Mouse (Mus musculus) hindbrain, embryonic 14.5 days (tissue): Measurements from ENCODE around the gene Kcnj5. TPM values are rescaled to one million over a fixed set of nuclear protein-coding genes. Genes with fewer than 3 reads are reported as not detected.
A peak's percentile ranks its signal among the peaks of the same experiment; 100 is the strongest.

Experiments used
- ATAC-seq: fragments of 200-750 bp; cut with Nextera tagmentation; 2 replicates; pipeline ENCODE4 v1.8.0; 2017; ENCODE audit warnings: moderate number of reproducible peaks, mild to moderate bottlenecking, moderate TSS enrichment, moderate library complexity; ENCODE audit not compliant: low FRiP score
- DNase-seq: peaks from one replicate; pipeline ENCODE4 v3.0.0-alpha.2; 2015; ENCODE audit warnings: low spot score
- H3K27ac ChIP-seq: fragments of 300-500 bp; sonication (generic); 2 replicates; pipeline ENCODE4 v1.5.1; 2014; ENCODE audit warnings: mild to moderate bottlenecking, moderate library complexity
- H3K27me3 ChIP-seq: fragments of 300-500 bp; sonication (generic); 2 replicates; pipeline ENCODE4 v1.6.1; 2014; ENCODE audit warnings: mild to moderate bottlenecking, low read length, mixed read lengths; ENCODE audit not compliant: control insufficient read depth, insufficient read depth
- H3K36me3 ChIP-seq: fragments of 300-500 bp; sonication (generic); replicated peaks from 2 replicates; pipeline ENCODE4 v1.6.1; 2014; ENCODE audit not compliant: control insufficient read depth, insufficient read depth
- H3K4me1 ChIP-seq: fragments of 300-500 bp; sonication (generic); replicated peaks from 2 replicates; pipeline ENCODE4 v1.6.1; 2014; ENCODE audit warnings: antibody characterized with exemption, low read length, mixed read lengths; ENCODE audit not compliant: control insufficient read depth, insufficient read depth
- H3K4me2 ChIP-seq: fragments of 300-500 bp; sonication (generic); replicated peaks from 2 replicates; pipeline ENCODE4 v1.6.1; 2014; ENCODE audit warnings: mild to moderate bottlenecking, moderate library complexity
- H3K4me3 ChIP-seq: fragments of 300-500 bp; sonication (generic); replicated peaks from 2 replicates; pipeline ENCODE4 v1.5.1; 2014; ENCODE audit warnings: mild to moderate bottlenecking, low read length
- H3K9ac ChIP-seq: fragments of 300-500 bp; sonication (generic); 2 replicates; pipeline ENCODE4 v1.6.1; 2014
- H3K9me3 ChIP-seq: fragments of 300-500 bp; sonication (generic); 2 replicates; pipeline ENCODE4 v1.6.1; 2016; ENCODE audit warnings: low read length; ENCODE audit not compliant: control insufficient read depth
- WGBS: fragments of 180-500 bp; shearing (Covaris S2); extraction: QIAGEN DNeasy Blood & Tissue Kit; methylation state at CpG from one replicate; pipeline ENCODE4 v1.1.7; 2014; 5-methylcytosine and 5-hydroxymethylcytosine counted together
- polyA plus RNA-seq: library from polyadenylated mRNA; unstranded; fragments of >200 nt; fragmentation: Nextera tagmentation; extraction: Ambion mirVana; gene quantifications from 2 replicates; pipeline ENCODE4 v1.2.1, GENCODE M21; 2014

The Kcnj5 gene
- polyA plus RNA-seq, result 0.28 and 0.60 TPM in 2 replicates

DNA sequence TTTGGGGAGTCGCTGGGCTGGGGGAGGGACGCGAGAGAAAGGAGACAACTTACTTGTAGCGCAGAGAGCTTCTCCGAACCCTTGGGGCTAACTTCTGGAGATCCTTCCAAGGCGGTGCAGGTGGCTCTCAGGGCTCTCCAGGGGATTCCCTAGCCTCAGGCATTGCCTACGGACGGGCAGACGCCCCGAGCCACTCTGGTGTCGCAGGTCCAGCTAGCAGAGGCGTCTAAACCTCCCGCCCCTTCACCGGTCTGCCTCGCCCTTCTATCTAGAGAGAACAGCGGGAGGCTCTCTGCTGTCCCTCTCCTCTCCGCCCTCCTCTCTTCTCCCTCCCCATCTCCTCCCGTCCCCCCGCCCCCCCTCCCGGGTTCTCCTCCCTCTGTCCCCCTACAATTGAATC lies at the start of gene Kcnj5:
Gene Kcnj5 (minus strand): TSS at position 300 of the 400 bp plus-strand sequence.
- ATAC-seq (no peak), DNase-seq (no peak)
- Histone ChIP-seq H3K27ac (no peak within 1 kb of the TSS), H3K4me2 (peak within 1 kb of the TSS; percentile 53), H3K4me3 (peak within 1 kb of the TSS; percentile 25), H3K9ac (peak within 1 kb of the TSS; percentile 16), H3K4me1 (peaks cover 12% of the 10 kb centered on the region; the same call in 1 of the 2 replicates), H3K36me3 (no peaks in the 10 kb centered on the region), H3K9me3 (no peaks in the 10 kb centered on the region), H3K27me3 (peaks cover 42% of the 10 kb centered on the region)
- WGBS, result under 1% methylated on average over 19 of the region's 20 CpGs

DNA sequence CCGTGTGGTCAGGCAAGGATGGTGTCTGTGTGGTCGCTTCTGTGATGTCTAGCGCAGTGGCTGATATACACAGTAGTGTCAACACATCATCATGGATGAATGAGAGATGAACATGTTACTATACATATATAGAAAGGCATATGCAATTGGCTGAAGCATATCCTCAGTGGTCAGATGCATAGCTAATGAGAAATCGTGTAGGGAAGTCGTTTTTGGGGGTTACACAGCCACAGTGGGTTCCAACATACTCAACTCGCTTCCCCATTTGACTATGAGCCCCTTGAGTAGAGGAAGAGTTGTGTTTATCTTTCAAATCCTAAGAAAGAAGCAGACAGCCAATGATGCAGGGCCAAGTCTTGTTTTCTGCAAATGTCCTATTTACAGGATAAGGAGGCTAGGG lies 48.6 kb upstream of the Kcnj5 start:
- no peaks in the 10 kb centered on the region for H3K4me1 ChIP-seq
- no peak for ATAC-seq
- H3K4me3 ChIP-seq, result no peak overlapping the region
- no peak overlapping the region for H3K27ac ChIP-seq
- no peaks in the 10 kb centered on the region for H3K9me3 ChIP-seq
- H3K9ac ChIP-seq, result no peak overlapping the region
- no peak for DNase-seq
- H3K4me2 ChIP-seq, result no peak overlapping the region
- no peaks in the 10 kb centered on the region for H3K36me3 ChIP-seq
- WGBS, result 90% methylated on average over 6 of the region's 6 CpGs
- H3K27me3 ChIP-seq, result no peaks in the 10 kb centered on the region

DNA sequence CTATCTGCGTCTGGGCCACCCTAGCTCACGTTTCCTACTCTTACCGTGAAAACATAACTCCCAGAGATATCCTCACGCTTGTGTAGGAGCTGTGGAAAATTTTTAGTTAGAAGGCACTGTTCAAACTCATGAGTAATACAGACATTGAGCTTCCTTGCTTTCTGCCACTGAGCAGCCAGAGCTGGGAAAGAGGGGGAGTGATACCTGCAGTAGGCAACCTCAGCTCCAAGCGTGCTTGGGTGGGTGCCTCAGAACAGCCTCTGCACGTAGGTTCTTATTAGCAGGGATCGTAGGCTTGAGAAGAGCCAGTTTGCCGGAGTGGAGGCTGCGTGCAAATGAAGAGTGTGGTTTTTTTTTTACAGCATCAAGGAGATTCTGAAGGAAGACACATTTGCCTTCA lies 47.6 kb upstream of the Kcnj5 start:
- Histone ChIP-seq H3K27ac (no peak overlapping the region), H3K4me1 (no peaks in the 10 kb centered on the region), H3K36me3 (no peaks in the 10 kb centered on the region), H3K27me3 (no peaks in the 10 kb centered on the region), H3K4me2 (no peak overlapping the region), H3K9ac (no peak overlapping the region), H3K9me3 (no peaks in the 10 kb centered on the region), H3K4me3 (no peak overlapping the region)
- no peak for ATAC-seq
- WGBS, result 89% methylated on average over 9 of the region's 9 CpGs
- no peak for DNase-seq

DNA sequence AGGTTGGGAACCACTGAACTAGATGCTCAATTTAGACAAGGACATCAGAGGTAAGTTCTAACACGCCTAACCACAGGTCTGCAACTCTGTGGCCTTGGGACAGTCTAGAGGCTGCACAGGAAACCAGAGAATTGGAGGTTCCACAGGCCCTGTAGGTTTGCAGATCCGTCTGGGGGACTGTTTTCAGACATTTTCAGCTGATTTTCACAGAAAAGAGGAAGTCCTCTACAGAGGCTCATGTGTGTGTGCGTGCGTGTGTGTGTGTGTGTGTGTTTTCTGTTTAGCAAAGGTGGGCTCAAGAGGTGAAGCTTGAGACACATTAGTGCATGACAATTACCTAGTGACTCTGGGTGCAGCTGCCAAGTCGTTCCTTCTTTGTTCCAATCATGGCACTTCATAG lies 46.9 kb upstream of the Kcnj5 start:
- Histone ChIP-seq H3K36me3 (no peaks in the 10 kb centered on the region), H3K4me3 (no peak overlapping the region), H3K4me1 (no peaks in the 10 kb centered on the region), H3K27me3 (no peaks in the 10 kb centered on the region), H3K9ac (no peak overlapping the region), H3K9me3 (no peaks in the 10 kb centered on the region), H3K4me2 (no peak overlapping the region), H3K27ac (no peak overlapping the region)
- no peak for DNase-seq
- WGBS, result 82% methylated on average over 5 of the region's 5 CpGs
- ATAC-seq, result no peak

DNA sequence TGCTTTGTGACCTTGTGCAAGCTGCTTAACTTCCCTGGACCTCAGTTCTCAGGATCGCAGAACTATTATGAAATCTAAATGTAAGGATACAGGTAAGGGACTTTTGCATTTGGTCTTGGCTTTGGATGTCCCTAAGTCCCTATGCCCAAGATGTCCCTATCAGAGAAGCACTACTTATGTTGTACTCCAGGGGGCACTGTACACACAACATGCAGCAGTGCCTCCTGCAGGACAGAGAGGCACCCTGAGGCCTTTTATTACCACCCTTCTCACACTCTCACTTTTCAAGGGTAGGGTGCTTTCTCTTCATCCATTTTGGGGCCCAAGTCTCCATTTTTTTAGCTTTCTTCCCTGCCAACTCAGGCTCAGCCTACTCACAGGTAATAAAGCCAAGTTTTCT lies 44.0 kb upstream of the Kcnj5 start:
- Histone ChIP-seq H3K4me2 (no peak overlapping the region), H3K4me3 (no peak overlapping the region), H3K9me3 (no peaks in the 10 kb centered on the region), H3K4me1 (no peaks in the 10 kb centered on the region), H3K27me3 (no peaks in the 10 kb centered on the region), H3K27ac (no peak overlapping the region), H3K9ac (no peak overlapping the region), H3K36me3 (no peaks in the 10 kb centered on the region)
- DNase-seq, result no peak
- ATAC-seq, result no peak
- WGBS, result 97% methylated on average over 1 of the region's 1 CpGs

DNA sequence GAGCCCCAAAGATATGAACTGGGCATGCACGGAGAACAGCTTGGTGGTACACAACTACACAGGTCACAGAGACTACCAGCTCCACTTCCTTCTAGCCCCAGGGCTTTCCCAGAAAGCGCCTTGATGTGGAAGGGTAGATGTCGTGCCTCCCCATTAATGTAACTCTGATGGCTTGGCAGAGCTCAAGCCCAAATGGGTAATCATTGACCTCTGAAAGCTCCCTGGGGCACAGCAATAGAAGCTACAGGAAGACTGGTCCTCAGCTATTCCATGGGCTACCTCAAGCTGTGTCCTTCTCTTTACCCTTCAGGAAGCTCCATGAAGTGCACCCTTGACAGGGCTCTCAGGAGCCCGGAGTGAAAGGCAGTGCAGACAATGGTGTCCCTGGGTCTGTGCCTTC lies 40.8 kb upstream of the Kcnj5 start:
- no peaks in the 10 kb centered on the region for H3K36me3 ChIP-seq

DNA sequence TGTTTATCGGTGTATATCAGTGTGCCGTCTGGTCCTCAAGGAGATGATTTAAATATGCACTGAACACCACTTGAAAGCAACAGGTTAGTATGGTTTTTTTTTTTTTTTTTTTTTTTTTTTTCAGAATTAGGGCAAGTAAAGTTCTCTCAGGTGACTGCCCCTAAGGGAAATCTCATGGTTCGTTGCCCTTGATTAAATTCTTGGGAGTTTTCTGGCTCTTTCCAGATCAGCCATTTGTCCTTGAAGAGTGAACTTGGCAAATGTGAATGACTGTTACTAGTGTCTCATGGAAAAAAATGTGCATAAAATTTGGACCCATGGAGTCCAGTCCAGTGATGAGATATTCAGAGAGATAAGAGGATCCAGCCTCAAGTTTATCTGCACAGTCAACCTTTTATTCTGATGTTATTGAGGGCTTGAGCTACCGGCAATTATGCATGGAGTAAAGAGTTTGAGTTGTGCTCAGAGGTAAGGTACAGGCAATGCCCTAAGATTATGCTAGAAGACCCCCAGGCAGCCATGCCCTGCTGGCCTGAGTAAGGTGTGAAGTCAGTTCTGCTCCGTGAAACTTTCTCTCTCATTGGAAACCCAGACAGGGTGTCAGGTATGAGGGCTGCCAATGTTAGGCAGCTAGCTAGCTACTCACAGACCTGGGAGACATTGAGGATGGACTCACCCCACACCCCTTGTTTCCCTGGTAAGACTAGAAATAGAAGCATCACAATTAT lies 32.9 kb upstream of the Kcnj5 start:
- no peak overlapping the region for H3K4me3 ChIP-seq
- no peaks in the 10 kb centered on the region for H3K36me3 ChIP-seq
- H3K4me1 ChIP-seq, result no peaks in the 10 kb centered on the region
- no peak overlapping the region for H3K27ac ChIP-seq
- no peak overlapping the region for H3K9ac ChIP-seq
- H3K27me3 ChIP-seq, result no peaks in the 10 kb centered on the region
- ATAC-seq, result no peak
- DNase-seq, result no peak
- no peak overlapping the region for H3K4me2 ChIP-seq
- no peaks in the 10 kb centered on the region for H3K9me3 ChIP-seq
- WGBS, result 86% methylated on average over 5 of the region's 5 CpGs

More for the DNA sequence above, 40.8 kb upstream of the Kcnj5 start:
- no peak overlapping the region for H3K9ac ChIP-seq
- no peaks in the 10 kb centered on the region for H3K27me3 ChIP-seq
- DNase-seq (no peak), ATAC-seq (no peak)
- H3K9me3 ChIP-seq, result no peaks in the 10 kb centered on the region
- no peak overlapping the region for H3K27ac ChIP-seq
- H3K4me2 ChIP-seq, result no peak overlapping the region
- 84% methylated on average over 4 of the region's 4 CpGs for WGBS
- H3K4me3 ChIP-seq, result no peak overlapping the region
- H3K4me1 ChIP-seq, result no peaks in the 10 kb centered on the region

DNA sequence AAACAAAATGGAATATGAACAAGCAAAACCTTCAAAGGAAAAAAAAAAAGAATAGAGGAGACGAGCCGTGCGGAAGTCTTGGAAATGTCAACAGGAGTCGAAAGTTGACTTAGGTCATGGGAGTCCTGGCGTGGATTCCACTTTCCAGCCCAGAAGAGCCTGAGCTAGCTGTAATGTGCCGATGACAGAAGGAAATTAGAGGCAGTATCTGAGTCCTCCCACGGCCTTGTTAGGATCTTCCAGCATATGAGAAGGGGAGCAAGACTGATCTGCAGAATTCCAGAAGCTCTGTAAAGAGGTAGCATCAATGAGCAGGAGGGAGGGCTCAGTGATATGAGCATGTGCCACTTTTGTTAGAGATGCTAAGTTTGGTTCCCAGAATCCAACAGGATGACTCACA lies 31.9 kb upstream of the Kcnj5 start:
- no peak overlapping the region for H3K27ac ChIP-seq
- no peaks in the 10 kb centered on the region for H3K9me3 ChIP-seq
- ATAC-seq (no peak), DNase-seq (no peak)
- H3K36me3 ChIP-seq, result no peaks in the 10 kb centered on the region
- no peaks in the 10 kb centered on the region for H3K4me1 ChIP-seq
- 86% methylated on average over 7 of the region's 7 CpGs for WGBS
- H3K4me3 ChIP-seq, result no peak overlapping the region
- no peak overlapping the region for H3K4me2 ChIP-seq
- H3K27me3 ChIP-seq, result no peaks in the 10 kb centered on the region
- H3K9ac ChIP-seq, result no peak overlapping the region

DNA sequence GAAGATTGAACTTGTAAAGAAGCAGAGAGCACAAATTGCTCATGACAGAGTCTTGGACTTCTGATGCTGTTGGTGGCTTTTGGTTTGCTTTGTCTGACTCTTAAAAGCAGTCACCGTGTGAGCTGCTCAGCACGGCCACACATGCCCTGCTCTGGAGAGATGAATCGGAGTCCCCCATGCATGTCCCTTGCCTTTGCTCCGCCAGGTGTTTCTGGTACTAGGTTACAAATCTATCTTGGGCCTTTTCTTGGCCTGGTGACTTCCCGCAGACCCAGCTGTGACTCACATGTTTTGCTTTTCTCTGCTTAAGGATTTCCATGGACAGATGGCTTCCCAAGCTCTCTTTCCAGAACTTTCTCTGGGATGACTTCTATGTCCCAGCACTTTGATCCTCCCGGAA lies 29.5 kb upstream of the Kcnj5 start:
- no peak overlapping the region for H3K27ac ChIP-seq
- no peaks in the 10 kb centered on the region for H3K4me1 ChIP-seq
- H3K27me3 ChIP-seq, result no peaks in the 10 kb centered on the region
- ATAC-seq, result no peak
- H3K9me3 ChIP-seq, result no peaks in the 10 kb centered on the region
- 95% methylated on average over 6 of the region's 6 CpGs for WGBS
- no peak overlapping the region for H3K4me3 ChIP-seq
- H3K9ac ChIP-seq, result no peak overlapping the region
- H3K4me2 ChIP-seq, result no peak overlapping the region
- H3K36me3 ChIP-seq, result no peaks in the 10 kb centered on the region
- no peak for DNase-seq

DNA sequence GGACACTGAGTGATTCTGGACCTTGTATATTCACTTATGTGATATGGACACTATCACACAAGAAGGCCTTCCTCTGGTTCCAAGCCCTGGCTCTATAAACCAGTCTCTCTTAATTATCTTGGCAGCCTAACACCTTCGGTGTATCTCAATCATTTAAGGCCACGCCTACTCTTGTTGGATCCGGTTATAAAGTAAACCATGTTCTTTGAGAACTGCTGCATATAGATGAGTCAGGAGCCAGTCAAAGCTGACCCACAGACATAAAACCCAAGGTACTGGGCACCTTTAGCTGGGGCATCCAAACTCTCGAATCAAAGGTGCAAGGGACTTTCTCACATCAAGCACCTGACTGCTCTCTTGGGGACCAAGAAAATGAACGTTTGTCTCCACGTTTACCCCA lies 28.1 kb upstream of the Kcnj5 start, which contains the start of gene Kcnj1:
Gene Kcnj1 (plus strand): TSS at position 292 of the 400 bp plus-strand sequence.
- no peaks in the 10 kb centered on the region for H3K4me1 ChIP-seq
- ATAC-seq (no peak), DNase-seq (no peak)
- H3K27me3 ChIP-seq, result no peaks in the 10 kb centered on the region
- H3K4me3 ChIP-seq, result no peak within 1 kb of the TSS
- no peaks in the 10 kb centered on the region for H3K9me3 ChIP-seq
- H3K36me3 ChIP-seq, result no peaks in the 10 kb centered on the region
- no peak within 1 kb of the TSS for H3K9ac ChIP-seq
- 92% methylated on average over 6 of the region's 6 CpGs for WGBS
- H3K4me2 ChIP-seq, result no peak within 1 kb of the TSS
- H3K27ac ChIP-seq, result no peak within 1 kb of the TSS
